Mouse (Mus musculus): ENCODE data around the gene Qtrt1.

GRCm38 (mm10) chr9:21433766-21434165 lies 22.1 kb downstream of the Qtrt1 start:
- TF ChIP-seq CTCF (conservative IDR thresholded peaks at IDR 0.05; ENCODE audit: insufficient read depth, insufficient read length, low read depth, low read length) (no peak), POLR2A (IDR thresholded peaks at IDR 0.05; ENCODE audit: low read depth, low read length) (no peak)
